Mouse (Mus musculus): ENCODE data around the gene Nfe2l1.
A peak's percentile ranks its signal among the peaks of the same experiment; 100 is the strongest.
"Not testable (repeated sequence)": the region's sequence is repeated elsewhere in the genome, so short reads cannot be mapped to it uniquely, and the experiment has no call there.

The Nfe2l1 gene

DNA sequence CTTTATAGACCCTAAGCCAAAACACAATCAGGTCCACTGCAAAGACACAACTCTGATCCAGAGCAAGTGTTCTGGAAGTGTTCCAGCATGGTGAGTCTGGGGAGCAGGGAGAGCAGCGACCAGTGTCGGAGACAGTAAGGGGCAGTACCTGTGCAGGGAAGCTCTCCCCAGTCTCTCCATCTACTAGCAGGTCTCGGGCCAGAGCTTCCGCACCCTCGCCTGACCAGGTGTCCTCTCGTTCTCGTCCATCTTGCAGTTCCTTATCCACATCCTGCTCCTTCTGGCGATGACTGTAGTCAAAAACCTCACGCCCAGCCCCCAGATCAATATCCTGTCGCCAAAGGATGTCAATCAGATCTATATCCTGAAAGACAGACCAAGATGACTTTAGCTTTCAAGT, 7.8 kb downstream of the Nfe2l1 start:
- no peak for DNase-seq (ENCODE audit: low read depth, low spot score)

- no peak for DNase-seq (ENCODE audit: low read depth, low spot score)
These were observed 11.5 kb downstream of the Nfe2l1 start for GRCm38 (mm10) chr11:96818128-96818710.

- DNase-seq (ENCODE audit: low read depth, low spot score), result no peak
These were observed 12.8 kb downstream of the Nfe2l1 start for GRCm38 (mm10) chr11:96816979-96817378.

GRCm38 (mm10) chr11:96816494-96816893, 13.3 kb downstream of the Nfe2l1 start:
- no peak for DNase-seq (ENCODE audit: low read depth, low spot score)

- no peak for DNase-seq (ENCODE audit: low read depth, low spot score)
These were observed 13.9 kb downstream of the Nfe2l1 start for GRCm38 (mm10) chr11:96815895-96816294.

DNA sequence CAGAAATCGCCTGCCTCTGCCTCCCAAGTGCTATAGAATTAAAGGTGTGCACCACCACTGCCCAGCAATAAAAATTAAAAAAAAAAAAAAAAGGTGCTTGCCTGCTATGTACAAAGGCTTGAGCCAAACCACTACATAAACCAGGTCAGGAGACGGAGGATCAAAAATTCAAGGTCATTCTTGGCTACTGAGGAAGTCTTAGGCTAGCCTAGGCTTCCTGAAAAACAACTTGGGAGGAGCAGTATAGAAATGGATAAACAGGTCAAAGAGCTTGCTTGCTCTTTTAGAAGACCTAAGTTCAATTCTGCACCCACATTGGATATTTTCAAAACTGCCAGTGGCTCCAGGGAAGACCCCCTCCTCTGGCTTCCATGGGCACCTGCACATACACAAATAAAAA, 15.3 kb downstream of the Nfe2l1 start:
- DNase-seq (ENCODE audit: low read depth, low spot score), result no peak

DNA sequence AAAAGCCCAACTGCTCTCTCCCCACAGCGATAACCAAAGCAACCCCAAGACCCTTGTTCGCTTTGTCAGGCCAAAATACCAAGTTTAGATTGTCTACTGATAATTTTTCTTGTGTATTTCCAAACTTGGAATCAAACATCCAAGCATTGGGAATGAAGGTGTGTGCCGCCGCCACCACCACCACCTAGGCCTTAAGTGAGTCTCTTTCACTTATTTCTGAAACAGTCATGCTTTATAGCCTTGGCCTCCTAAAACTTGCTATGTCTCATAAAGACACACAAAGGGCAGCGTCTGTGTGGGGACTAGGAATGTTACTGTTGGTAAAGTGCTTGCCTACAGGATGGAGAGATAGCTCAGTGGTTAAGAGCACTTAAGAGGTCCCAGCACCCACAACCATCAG, 15.8 kb downstream of the Nfe2l1 start:
- no peak for DNase-seq (ENCODE audit: low read depth, low spot score)

DNA sequence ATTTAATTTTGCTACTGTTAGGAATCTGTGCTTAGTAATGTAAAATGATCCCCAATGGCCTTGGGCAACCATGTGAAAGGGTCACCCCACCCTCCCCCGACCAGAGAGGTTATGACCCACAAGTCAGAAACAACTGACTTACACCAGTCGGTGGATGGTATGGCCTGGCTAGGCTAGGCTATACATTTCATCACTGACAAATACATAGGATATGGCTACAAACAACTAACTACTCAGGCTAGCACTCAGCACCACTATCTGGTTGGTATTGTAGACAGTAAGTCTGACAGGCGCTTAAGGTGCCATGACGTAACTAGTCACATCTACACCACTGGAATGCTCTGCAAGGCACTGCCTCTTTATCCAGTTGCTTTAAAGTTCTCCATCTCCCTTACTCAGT, 16.3 kb downstream of the Nfe2l1 start:
- DNase-seq (ENCODE audit: low read depth, low spot score), result no peak

DNA sequence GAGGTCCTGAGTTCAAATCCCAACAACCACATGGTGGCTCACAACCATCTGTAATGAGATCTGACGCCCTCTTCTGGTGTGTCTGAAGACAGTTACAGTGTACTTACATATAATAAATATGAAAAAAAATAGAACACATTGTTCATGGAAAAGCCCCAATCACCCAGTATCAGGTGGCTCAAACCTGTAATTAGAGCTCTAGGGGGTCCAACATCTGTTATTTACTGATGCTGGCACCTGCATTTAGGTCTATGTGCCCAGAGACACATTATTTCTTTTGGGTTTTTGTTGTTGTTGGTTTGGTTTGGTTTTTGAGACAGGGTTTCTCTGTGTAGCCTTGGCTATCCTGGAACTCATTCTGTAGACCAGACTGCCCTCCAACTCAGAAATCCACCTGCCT, 18.6 kb downstream of the Nfe2l1 start:
- not testable (repeated sequence) for DNase-seq (ENCODE audit: low read depth, low spot score)

- DNase-seq (ENCODE audit: low read depth, low spot score), result no peak
These were observed 20.1 kb downstream of the Nfe2l1 start for GRCm38 (mm10) chr11:96809562-96810235.

DNA sequence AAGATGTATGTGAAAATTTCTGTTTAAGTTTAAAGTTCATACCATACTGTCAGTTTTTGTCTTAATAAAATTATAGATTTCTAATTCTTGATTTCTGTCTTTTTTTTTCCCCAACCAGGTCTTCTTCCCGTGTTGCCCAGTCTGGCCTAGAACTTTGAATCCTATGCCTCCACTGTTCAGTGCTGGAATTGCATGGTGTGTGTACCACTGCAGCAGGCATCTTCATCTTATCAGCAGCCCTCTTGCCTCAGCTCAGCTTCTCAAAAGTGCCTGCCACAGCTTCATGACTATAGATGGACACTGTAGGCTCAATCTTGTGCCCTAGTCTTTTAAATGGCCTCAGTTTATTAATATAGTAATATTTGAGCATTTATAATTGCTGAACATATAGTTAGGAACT, 21.7 kb downstream of the Nfe2l1 start:
- DNase-seq (ENCODE audit: low read depth, low spot score), result peak; percentile 17

DNA sequence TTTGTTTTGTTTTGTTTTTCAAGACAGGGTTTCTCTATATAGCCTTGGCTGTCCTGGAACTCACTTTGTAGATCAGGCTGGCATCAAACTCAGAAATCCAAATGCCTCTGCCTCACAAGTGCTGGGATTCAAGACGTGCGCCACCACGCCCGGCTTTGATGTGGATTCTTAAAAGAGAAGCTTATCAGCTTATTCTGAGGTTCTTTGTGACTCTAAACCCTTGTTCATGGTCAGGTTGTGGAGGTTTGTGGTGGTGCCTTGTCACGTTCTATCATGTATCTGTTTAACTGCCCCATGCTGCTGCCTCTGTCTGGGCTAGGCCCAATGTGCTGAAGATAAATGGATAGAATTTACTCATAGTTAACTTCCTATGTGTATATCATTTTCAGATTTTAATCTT, 24.2 kb downstream of the Nfe2l1 start:
- no peak for DNase-seq (ENCODE audit: low read depth, low spot score)

GRCm38 (mm10) chr11:96799511-96799910, 30.3 kb downstream of the Nfe2l1 start:
- DNase-seq (ENCODE audit: low read depth, low spot score), result no peak

DNA sequence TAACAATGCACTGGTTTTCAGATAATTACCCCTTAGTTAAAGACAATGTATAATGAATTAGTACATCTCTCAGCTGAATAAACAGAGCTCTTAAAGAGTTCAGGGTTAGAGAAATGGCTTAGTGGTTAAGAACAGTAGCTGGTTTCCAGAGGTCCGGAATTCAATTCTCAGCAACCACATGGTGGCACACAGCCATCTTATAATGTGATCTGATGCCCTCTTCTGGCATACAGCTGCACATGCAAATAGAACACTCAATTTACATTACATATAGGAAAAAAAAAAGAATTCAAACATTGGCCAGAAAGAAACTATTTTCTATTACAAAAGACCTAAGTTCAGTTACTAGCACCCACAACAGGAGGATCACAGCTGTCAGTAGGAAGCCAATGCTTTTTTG, 33.2 kb downstream of the Nfe2l1 start:
- peak; percentile 54 for DNase-seq (ENCODE audit: low read depth, low spot score)

GRCm38 (mm10) chr11:96796081-96796480, 33.7 kb downstream of the Nfe2l1 start:
- DNase-seq (ENCODE audit: low read depth, low spot score), result no peak

GRCm38 (mm10) chr11:96795491-96795890, 34.3 kb downstream of the Nfe2l1 start:
- DNase-seq (ENCODE audit: low read depth, low spot score), result no peak

DNA sequence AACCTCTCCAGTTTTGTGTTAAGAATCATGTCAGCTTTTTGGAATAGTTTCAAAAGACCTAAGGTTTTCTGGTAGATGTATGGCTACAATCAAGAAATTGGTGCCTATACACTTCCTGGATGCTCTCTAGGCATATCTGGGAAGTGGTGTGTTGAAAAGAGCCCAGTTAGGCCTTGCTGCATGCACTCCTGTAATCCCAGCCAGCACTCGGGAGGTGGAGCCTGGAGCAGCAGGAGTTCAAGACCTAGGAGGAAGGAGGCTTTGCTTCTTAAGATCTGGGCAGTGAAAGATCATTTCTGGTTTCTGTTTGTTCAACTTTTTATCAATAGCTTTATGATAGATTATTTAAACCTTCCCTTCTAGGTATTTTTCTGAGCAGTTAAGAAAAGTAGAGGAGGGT, 39.1 kb downstream of the Nfe2l1 start:
- DNase-seq (ENCODE audit: low read depth, low spot score), result no peak

DNA sequence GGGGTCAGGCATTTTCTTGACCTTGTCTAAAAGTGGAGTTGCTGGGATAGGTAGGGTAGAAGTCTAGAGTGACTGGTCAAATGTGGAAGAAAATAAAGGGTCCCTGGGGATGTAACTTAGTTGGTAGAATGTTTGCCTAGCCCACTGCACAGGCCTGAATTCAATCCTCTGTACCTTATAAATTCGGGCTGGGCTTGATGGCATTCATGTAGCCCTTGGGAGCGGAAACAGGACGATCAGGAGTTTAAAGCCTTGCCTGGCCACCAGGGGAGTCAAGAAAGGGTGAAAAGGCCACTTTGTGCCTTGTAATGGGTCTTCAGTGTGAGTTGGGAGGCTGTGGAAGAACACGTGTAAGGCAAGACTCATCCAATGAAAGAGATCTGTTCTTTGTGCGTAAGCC, 39.8 kb downstream of the Nfe2l1 start:
- peak; percentile 12 for DNase-seq (ENCODE audit: low read depth, low spot score)

GRCm38 (mm10) chr11:96788871-96789795, 40.6 kb downstream of the Nfe2l1 start, which contains the start of gene Cbx1:
Cbx1 (plus strand) TSS chr11:96789127.
- peak; percentile 93 for DNase-seq (ENCODE audit: low read depth, low spot score)

- no peak for DNase-seq (ENCODE audit: low read depth, low spot score)
These were observed 42.9 kb downstream of the Nfe2l1 start for GRCm38 (mm10) chr11:96786731-96787450.

- DNase-seq (ENCODE audit: low read depth, low spot score), result peak; percentile 78
These were observed 44.9 kb downstream of the Nfe2l1 start for GRCm38 (mm10) chr11:96784847-96785246.

DNA sequence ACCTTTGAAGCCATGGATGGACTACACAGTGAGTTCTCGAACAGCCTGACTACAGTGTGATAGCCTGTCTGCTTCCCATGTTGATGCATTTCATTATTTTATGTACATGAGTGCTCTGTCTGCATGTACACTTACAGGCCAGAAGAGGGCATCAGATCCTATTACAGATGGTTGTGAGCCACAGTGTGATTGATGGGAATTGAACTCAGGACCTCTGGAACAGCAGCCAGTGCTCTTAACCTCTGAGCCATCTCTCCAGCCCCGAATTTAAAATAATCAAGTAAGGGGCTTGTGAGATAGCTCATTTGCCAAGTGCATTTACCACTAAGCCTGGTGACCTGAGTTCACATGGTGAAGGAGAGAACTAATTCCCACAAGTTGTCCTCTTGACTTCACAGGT, 48.3 kb downstream of the Nfe2l1 start:
- DNase-seq (ENCODE audit: low read depth, low spot score), result peak; percentile 40
